Mouse (Mus musculus): Measurements from ENCODE around the gene Etv6. TPM values are rescaled to one million over a fixed set of nuclear protein-coding genes. Genes with fewer than 3 reads are reported as not detected.

Gene Etv6
- polyA plus RNA-seq, 1 experiment = 1.1 TPM

- Histone ChIP-seq H3K9me3 (ENCODE audit: control insufficient read depth, low read length) (no peaks in the 10 kb centered on the region), H3K4me1 (ENCODE audit: control insufficient read depth) (no peaks in the 10 kb centered on the region), H3K36me3 (ENCODE audit: control insufficient read depth) (no peaks in the 10 kb centered on the region), H3K27me3 (ENCODE audit: control insufficient read depth) (no peaks in the 10 kb centered on the region), H3K4me3 (replicated peaks) (no peak overlapping the region)
- TF ChIP-seq TAL1 (IDR thresholded peaks at IDR 0.05; ENCODE audit: low read length) = no peak
- no peak for TF ChIP-seq GATA1 (IDR thresholded peaks at IDR 0.05; ENCODE audit: low read length)
Measured at GRCm38 (mm10) chr6:134065018-134065725, 29.7 kb downstream of the Etv6 start.

- no peaks in the 10 kb centered on the region for H3K36me3 ChIP-seq (ENCODE audit: control insufficient read depth)
- H3K27me3 ChIP-seq (ENCODE audit: control insufficient read depth) = no peaks in the 10 kb centered on the region
- TF ChIP-seq TAL1 (IDR thresholded peaks at IDR 0.05; ENCODE audit: low read length) (no peak), GATA1 (IDR thresholded peaks at IDR 0.05; ENCODE audit: low read length) (no peak)
- H3K4me3 ChIP-seq (replicated peaks) = no peak overlapping the region
- no peaks in the 10 kb centered on the region for H3K9me3 ChIP-seq (ENCODE audit: control insufficient read depth, low read length)
- H3K4me1 ChIP-seq (ENCODE audit: control insufficient read depth) = no peaks in the 10 kb centered on the region
Measured at GRCm38 (mm10) chr6:134066112-134066511, 30.6 kb downstream of the Etv6 start.

- no peak for TF ChIP-seq GATA1 (IDR thresholded peaks at IDR 0.05; ENCODE audit: low read length)
- TF ChIP-seq TAL1 (IDR thresholded peaks at IDR 0.05; ENCODE audit: low read length) = no peak
- no peaks in the 10 kb centered on the region for H3K4me1 ChIP-seq (ENCODE audit: control insufficient read depth)
- no peak overlapping the region for H3K4me3 ChIP-seq (replicated peaks)
- H3K36me3 ChIP-seq (ENCODE audit: control insufficient read depth) = no peaks in the 10 kb centered on the region
- H3K9me3 ChIP-seq (ENCODE audit: control insufficient read depth, low read length) = no peaks in the 10 kb centered on the region
- no peaks in the 10 kb centered on the region for H3K27me3 ChIP-seq (ENCODE audit: control insufficient read depth)
Measured at GRCm38 (mm10) chr6:134066996-134067395, 31.5 kb downstream of the Etv6 start.

- Histone ChIP-seq H3K9me3 (ENCODE audit: control insufficient read depth, low read length) (no peaks in the 10 kb centered on the region), H3K36me3 (ENCODE audit: control insufficient read depth) (no peaks in the 10 kb centered on the region), H3K4me1 (ENCODE audit: control insufficient read depth) (no peaks in the 10 kb centered on the region), H3K27me3 (ENCODE audit: control insufficient read depth) (no peaks in the 10 kb centered on the region), H3K4me3 (replicated peaks) (no peak overlapping the region)
- TF ChIP-seq TAL1 (IDR thresholded peaks at IDR 0.05; ENCODE audit: low read length) (no peak), GATA1 (IDR thresholded peaks at IDR 0.05; ENCODE audit: low read length) (no peak)
Measured at GRCm38 (mm10) chr6:134067536-134067935, 32.0 kb downstream of the Etv6 start.

GRCm38 (mm10) chr6:134072439-134072838 is 36.9 kb downstream of the Etv6 start:
- no peaks in the 10 kb centered on the region for H3K27me3 ChIP-seq (ENCODE audit: control insufficient read depth)
- H3K36me3 ChIP-seq (ENCODE audit: control insufficient read depth) = no peaks in the 10 kb centered on the region
- H3K4me3 ChIP-seq (replicated peaks) = no peak overlapping the region
- TF ChIP-seq TAL1 (IDR thresholded peaks at IDR 0.05; ENCODE audit: low read length) (no peak), GATA1 (IDR thresholded peaks at IDR 0.05; ENCODE audit: low read length) (no peak)
- no peaks in the 10 kb centered on the region for H3K9me3 ChIP-seq (ENCODE audit: control insufficient read depth, low read length)
- H3K4me1 ChIP-seq (ENCODE audit: control insufficient read depth) = no peaks in the 10 kb centered on the region

GRCm38 (mm10) chr6:134072906-134073305 is 37.4 kb downstream of the Etv6 start:
- no peaks in the 10 kb centered on the region for H3K27me3 ChIP-seq (ENCODE audit: control insufficient read depth)
- TF ChIP-seq TAL1 (IDR thresholded peaks at IDR 0.05; ENCODE audit: low read length) (no peak), GATA1 (IDR thresholded peaks at IDR 0.05; ENCODE audit: low read length) (no peak)
- H3K4me3 ChIP-seq (replicated peaks) = no peak overlapping the region
- no peaks in the 10 kb centered on the region for H3K9me3 ChIP-seq (ENCODE audit: control insufficient read depth, low read length)
- H3K36me3 ChIP-seq (ENCODE audit: control insufficient read depth) = no peaks in the 10 kb centered on the region
- no peaks in the 10 kb centered on the region for H3K4me1 ChIP-seq (ENCODE audit: control insufficient read depth)

DNA sequence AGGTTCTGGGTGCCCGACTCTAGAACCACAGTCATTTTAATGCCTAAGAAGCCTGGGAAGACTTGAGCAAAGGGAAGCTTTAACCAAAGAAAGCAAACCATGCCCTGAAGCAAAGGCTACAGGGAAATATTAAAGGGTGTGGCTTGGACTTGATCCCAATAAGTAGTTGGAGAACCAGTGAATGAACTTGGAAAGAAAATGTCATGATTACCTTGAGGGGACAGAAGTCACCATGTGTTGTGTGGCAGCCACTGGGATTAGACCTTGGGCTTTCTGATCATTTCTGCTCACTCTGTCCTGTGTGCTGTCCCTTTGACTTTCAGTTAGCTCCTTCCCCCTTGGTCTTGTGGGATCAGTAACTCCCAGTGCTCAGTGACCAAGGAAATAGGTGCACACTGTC is 38.9 kb downstream of the Etv6 start:
- no peak for TF ChIP-seq TAL1 (IDR thresholded peaks at IDR 0.05; ENCODE audit: low read length)
- no peak for TF ChIP-seq GATA1 (IDR thresholded peaks at IDR 0.05; ENCODE audit: low read length)
- Histone ChIP-seq H3K36me3 (ENCODE audit: control insufficient read depth) (no peaks in the 10 kb centered on the region), H3K4me3 (replicated peaks) (no peak overlapping the region), H3K9me3 (ENCODE audit: control insufficient read depth, low read length) (no peaks in the 10 kb centered on the region), H3K27me3 (ENCODE audit: control insufficient read depth) (no peaks in the 10 kb centered on the region), H3K4me1 (ENCODE audit: control insufficient read depth) (no peaks in the 10 kb centered on the region)

- no peaks in the 10 kb centered on the region for H3K4me1 ChIP-seq (ENCODE audit: control insufficient read depth)
- no peaks in the 10 kb centered on the region for H3K36me3 ChIP-seq (ENCODE audit: control insufficient read depth)
- H3K27me3 ChIP-seq (ENCODE audit: control insufficient read depth) = no peaks in the 10 kb centered on the region
- no peaks in the 10 kb centered on the region for H3K9me3 ChIP-seq (ENCODE audit: control insufficient read depth, low read length)
- no peak for TF ChIP-seq GATA1 (IDR thresholded peaks at IDR 0.05; ENCODE audit: low read length)
- no peak for TF ChIP-seq TAL1 (IDR thresholded peaks at IDR 0.05; ENCODE audit: low read length)
- no peak overlapping the region for H3K4me3 ChIP-seq (replicated peaks)
Measured at GRCm38 (mm10) chr6:134075031-134075430, 39.5 kb downstream of the Etv6 start.

DNA sequence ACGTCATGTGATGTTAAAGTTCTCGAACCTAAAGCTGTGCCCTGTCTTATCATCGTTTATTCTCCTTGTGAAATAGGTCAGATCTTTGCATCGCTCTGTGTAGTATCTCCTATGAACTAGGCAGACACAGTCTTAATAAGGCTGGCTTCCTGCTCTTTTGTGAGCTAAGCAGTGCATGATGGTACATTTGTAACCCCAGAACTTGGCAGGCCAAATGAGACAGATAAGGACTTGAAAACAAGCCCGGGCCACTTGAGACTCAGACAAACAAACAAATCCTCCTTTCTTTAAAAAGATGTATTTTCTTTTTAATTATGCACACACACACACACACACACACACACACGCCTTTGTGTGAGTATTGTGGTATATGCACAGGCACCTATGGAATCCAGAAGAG is 42.5 kb downstream of the Etv6 start:
- Histone ChIP-seq H3K36me3 (ENCODE audit: control insufficient read depth) (no peaks in the 10 kb centered on the region), H3K9me3 (ENCODE audit: control insufficient read depth, low read length) (no peaks in the 10 kb centered on the region), H3K4me1 (ENCODE audit: control insufficient read depth) (peaks cover 9% of the 10 kb centered on the region), H3K27me3 (ENCODE audit: control insufficient read depth) (no peaks in the 10 kb centered on the region), H3K4me3 (replicated peaks) (no peak overlapping the region)
- TF ChIP-seq GATA1 (IDR thresholded peaks at IDR 0.05; ENCODE audit: low read length) = no peak
- no peak for TF ChIP-seq TAL1 (IDR thresholded peaks at IDR 0.05; ENCODE audit: low read length)

GRCm38 (mm10) chr6:134079112-134079511 is 43.6 kb downstream of the Etv6 start:
- no peaks in the 10 kb centered on the region for H3K36me3 ChIP-seq (ENCODE audit: control insufficient read depth)

More at GRCm38 (mm10) chr6:134079112-134079511, 43.6 kb downstream of the Etv6 start:
- peaks cover 17% of the 10 kb centered on the region for H3K4me1 ChIP-seq (ENCODE audit: control insufficient read depth)
- TF ChIP-seq GATA1 (IDR thresholded peaks at IDR 0.05; ENCODE audit: low read length) (no peak), TAL1 (IDR thresholded peaks at IDR 0.05; ENCODE audit: low read length) (no peak)
- no peaks in the 10 kb centered on the region for H3K27me3 ChIP-seq (ENCODE audit: control insufficient read depth)
- no peaks in the 10 kb centered on the region for H3K9me3 ChIP-seq (ENCODE audit: control insufficient read depth, low read length)
- H3K4me3 ChIP-seq (replicated peaks) = no peak overlapping the region

Measured in erythroblast, embryonic 14.5 days (primary cell).